Mouse (Mus musculus) R1 (cell line): ENCODE results near the gene Shb.

Source experiments
- DNase-seq: peaks from one replicate; pipeline ENCODE4 v3.0.0-alpha.2; 2018; ENCODE audit warnings: low read depth, low spot score

The Shb gene

DNA sequence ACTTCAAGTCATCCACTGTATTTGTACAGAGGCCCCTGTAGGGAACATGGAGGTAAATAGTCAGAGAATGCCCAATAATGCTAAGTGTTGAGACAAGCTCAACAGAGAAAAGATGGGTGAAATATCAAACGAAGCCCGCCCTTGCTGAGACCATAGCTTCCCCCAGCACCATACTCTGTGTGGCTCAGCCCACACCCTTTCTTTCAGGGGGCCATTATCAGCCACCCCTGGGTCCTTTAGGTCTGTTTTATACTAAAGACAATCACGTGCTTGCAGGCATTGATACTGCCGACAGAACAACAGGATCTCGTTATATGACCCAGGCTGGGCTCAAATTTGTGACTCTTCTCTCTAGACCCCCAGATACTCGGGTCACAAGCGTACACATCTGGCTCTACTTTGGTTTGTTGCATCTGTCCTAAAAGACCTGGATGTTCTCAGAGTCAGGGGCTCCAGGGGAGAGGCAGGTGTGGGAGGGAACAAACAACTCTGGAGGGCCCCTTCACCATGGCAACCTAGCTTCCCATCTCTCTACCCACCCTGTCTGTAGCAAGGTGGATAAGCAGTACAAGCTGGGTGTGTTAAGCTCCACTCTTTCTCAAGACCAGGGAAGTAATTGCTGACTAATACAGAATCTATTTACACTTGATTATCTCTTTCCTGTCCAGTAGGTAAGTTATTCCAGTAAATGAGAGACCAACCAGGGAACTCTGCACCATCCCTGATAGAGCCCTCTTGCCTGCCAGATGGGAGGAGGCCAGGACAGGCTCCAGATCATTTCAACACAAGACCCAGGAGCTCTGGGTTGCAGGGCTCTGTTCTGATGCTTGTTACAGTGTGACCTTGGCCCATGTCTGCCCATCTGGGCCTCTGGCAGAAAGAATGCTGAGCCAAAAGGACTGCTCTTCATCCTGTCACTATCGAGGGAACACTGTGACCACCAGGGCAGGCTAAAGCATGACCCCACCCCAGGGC is 48.7 kb downstream of the Shb start:
- DNase-seq, result no peak

DNA sequence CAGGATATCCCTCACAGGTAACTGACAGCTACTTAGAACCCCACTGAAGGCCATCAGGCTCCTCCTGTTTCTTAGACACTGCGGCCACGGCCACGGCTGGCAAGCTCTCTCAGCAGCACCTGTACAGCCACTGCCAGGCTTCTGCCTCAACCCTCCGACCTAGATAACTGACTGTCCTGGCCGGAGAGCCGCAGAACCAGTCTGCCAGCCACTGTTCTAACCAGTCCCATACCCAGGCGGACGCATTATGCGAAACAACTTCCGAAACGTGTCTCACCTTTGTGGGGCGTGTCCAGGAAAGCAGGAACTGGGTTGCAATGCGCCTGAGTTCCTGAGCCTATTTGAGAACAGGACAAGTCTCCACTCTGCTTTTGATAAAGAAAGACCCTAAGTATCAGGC is 50.0 kb downstream of the Shb start:
- DNase-seq, result no peak

DNA sequence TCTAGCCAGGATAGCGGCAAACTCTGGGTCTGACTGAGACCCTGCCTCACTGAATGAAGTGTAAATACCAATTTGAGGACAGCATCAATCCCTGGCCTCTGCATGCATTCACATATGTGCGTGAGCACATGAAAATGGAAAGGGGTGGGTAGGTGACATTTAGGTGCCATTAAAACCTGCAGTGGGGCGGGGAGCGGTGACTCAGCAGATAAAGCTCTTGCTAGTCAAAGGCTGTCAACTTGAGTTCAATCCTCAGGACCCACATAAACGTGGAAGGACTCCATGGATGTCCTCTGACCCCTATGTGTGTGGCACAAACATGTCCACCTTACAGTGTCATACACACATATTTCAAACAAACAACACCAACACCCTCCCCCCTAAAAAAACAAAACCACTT is 50.8 kb downstream of the Shb start:
- no peak for DNase-seq

DNA sequence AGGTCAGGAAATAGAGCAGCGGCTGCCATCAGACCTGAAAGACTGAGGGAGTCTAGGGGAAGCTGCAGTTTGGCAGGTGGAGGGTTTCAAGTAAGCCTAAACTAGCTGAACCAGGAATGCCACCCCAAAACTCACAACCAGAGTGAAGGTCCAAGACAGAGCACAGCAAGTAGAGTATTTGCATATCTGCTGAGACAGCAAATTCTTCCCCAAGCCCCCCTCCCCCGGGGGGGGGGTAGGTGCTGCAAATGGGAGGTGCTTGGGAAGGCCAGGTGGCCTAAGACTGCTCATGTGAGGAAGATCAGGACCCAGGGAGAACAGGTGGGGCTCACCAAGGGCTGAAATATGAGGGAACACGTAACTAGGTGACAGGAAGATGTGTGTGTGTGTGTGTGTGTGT is 51.7 kb downstream of the Shb start:
- no peak for DNase-seq

DNA sequence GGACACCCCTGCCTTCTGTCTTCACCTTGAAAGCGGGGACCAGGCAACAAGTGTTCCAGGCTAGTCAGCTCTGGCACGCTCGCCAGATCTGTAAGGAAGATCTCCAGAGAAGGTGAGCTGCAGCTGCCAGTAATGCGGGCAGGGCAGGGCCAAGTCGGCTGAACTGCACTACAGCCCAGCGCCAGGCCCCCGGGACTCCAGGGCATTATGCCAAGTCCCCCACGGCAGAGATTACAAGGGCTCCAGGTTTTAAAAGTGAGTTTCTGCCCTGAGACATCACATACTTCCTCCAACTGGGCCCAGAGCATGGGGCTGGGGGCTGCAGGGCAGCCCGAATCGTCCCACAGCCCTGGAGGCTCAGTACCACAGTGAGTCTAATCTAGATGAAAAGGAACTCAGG is 52.8 kb downstream of the Shb start:
- DNase-seq, result no peak

DNA sequence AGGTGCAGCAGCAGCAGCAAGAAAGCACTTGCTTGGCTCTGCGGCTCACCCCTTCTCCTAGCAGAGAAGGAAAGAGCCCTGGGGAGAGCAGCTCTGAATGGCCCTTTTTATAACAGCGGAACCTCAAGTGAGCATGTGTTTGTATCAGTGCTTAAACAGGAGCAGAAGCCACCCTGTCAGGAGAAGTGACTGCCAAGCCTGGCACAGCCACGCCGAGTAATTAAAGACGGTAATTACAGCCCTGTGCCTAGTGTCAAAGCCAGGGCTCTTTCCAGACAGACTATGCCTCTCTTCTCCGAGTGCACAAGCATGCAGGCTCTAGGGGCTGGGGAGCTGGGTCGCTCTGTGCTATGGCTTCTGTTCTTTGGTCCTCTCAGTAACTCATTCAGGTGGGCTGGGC is 54.1 kb downstream of the Shb start:
- no peak for DNase-seq

DNA sequence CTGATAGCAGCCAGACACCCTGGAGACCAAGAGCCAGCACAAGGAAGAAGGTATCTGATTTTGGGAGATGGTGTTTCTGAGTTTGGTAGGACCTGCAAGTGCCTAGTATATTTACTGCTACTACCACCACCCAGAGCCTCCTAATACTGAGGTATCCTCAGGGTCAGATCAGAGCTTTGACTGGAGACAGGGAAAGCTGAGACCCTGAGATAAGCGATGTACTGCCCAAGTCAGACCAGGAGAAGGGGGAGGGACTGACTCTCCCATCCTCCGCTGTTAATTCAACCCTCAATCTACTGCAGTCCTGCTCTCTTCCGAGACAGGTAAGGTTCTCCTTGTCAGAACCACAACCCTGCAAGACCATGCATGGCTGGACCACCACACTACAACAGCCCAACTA is 55.2 kb downstream of the Shb start:
- no peak for DNase-seq

DNA sequence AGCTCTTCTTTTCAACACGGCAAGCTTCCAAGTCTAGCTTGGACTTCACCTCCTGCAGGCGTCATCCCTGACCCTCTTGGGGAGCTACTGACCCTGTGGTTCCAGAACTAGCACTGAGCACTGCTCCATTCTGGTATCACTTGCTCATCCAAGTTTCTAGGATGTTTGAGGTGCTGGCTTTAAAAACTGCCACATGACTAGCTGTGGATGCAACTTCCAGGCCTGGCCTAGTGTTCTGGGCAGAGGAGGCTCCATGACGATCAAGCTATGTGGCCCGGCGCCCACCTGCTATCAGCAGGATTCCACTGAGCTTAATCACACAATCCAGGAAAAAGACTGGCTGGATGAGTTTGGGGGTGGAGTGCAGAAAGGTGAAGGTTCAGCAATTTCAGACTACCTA is 57.4 kb downstream of the Shb start:
- DNase-seq, result no peak

DNA sequence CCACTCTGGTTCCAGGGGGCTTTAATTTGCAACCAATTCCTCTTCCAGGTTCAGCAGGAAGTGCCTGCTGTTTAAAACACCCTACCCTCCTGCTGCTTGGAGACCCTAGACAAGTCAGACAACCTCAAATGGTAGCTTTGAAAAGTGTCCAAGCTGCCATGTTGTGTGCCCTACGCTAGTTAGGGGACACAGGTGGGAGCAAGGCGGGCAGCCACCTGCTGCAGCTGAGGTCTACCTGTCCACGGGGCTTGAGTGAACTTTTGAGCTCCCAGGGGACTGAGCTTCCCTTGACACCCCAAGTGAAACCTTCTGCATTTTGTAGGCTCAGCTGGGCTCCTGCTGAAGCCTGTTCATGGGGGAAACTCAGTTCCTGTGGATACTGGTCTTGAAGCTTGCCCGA is 58.1 kb downstream of the Shb start:
- DNase-seq, result no peak

DNA sequence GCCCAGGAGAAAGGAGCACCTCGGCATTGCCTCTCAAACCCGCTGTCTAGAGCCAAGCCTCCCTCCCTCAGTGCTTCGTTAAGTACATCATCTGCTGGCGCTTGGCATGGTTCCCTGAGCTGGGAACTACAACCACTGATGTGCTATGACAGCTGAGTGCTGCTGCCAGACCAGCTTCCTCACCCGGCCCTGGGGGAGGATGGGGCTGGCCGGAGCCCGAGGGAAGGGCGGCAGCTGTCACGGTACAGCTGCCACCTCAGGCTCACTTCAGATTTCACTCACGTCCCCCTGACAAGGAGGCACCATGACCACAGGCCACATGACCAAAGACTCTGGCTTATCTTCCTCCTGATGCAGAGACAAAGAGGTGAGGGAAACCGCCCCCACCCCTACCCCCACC is 59.1 kb downstream of the Shb start:
- DNase-seq, result no peak

DNA sequence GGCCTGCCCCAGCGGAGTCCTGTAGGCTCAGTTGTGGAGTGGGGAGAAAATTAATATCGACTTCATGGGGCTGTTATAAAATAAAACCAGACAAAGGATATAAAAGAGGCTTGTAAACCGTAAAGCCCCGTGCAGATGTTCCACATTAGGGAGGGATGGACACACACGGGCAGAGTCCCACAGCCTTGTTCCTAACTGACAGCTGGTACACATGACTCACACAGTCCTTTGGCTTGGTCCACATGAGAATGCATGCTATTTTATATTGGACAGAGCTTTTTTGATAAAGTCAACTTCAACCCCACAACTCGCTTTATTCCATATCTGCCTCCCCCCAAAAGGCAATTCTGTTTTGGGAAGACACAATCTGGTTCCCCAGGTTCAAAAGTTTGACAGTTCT is 59.6 kb downstream of the Shb start:
- no peak for DNase-seq

DNA sequence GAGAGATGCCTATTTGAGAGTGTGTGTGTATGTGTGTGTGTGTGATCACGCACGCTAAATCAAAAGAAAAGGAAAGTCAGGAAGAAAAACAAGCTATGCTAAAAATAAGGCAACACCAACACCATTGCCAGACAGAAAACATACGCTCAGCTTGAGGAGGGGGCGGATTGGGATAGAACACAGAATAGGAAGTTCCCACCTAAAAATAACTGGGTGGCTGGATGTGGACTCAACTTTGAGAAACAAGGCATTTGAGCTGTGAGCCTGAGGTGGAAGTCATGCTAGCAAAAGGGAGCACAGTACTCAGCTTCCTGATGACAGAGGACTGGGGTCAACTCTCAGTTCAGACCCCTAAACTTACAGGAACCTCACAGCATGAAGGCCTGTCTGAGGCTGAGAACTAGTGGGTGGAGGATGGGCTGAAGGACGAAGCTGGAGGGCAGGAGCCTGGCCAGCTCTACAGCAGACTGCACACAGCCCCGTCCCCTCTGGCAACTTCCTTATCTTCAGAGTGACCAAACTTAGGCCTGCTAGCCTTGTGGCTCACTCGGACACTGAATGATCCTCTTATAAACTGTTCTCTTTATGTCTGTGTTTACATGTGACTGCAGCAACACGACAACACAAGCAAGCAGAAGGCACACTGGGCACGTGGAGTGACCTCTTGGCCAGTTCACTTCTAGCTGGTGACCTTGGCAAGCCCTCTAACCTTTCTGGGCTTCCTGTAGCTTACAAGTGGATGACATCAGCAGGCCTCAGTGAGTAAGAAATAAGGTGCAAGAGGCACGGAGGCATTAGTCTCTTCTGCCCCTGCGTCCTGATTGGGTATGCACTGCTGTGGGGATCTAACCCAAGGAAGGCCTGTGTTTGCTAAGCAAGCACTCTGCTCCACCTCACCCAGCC is 60.4 kb downstream of the Shb start:
- DNase-seq, result no peak

DNA sequence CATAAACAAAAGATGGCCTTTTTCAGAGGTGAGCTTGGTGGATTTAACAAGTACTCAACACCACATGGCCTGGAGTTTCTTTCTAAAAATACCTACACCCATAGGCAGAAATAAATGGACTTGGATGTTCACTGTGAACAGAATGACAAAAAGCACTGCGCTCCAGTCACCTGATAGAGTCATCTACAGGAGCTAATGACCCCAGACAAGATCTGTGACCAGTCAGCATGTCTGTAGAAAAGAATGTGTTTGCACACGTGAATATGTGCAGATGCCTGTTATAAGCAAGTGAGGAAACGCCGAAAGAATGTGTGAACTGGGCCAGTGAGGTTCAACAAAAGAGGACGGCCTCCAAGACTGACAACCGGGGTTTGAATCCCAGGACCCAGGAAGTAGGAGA is 63.2 kb downstream of the Shb start:
- DNase-seq, result no peak

DNA sequence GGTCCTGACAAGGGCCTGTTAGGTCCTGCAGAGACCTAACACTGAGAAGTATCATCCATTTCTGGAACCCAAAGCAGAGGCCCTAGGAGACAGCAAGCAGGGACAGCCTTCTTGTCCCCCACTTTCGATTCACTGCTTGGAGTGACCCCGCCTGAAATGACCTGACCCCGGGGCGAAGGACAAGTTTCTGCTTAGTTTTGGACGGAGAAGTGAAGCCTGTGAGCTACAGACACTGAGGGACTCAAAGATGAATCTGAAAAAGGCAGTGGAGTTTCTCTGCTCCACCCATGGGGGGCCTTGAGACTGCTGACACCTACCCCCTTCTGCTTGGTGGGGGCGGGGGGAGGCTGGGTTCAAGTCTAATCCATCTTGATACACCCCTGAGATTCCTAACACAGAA is 63.8 kb downstream of the Shb start:
- no peak for DNase-seq

DNA sequence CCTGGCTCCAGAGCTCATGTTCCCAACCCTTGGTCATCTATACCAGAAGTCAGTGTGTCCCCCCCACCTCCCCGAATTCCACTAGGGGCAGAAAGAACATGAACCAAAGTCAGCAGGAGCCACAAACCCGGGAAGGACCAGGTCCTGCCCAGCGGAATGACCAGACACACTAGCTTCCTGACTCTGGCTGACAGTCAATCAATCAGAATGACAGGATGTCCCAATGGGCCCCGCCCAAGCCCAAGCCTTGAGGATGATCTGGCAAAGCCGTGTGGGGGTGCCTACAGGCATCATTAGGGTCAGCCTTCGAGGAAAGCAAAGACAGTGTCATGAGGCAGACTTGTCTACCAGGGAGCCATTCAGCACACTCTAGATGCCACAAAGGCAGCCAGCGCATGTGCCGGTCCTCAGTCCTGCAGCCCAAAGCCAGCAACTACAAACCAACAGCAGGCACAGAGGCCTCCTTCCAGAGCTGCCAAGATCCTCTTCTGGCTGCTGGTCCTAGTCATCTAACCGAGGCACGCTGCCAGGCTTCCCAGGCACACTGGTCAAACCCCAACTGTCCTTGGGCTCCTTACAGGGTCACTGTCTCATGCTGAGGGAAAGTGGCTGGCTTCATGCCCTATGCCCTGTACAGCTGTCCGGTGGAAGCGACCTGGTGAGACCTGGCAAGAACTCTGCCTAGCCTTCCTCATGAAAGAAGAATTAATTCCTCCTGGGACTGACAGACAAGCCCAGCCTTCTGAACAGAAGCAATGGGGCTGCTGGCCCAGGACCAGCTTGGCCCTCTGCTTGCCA is 65.0 kb downstream of the Shb start:
- no peak for DNase-seq

DNA sequence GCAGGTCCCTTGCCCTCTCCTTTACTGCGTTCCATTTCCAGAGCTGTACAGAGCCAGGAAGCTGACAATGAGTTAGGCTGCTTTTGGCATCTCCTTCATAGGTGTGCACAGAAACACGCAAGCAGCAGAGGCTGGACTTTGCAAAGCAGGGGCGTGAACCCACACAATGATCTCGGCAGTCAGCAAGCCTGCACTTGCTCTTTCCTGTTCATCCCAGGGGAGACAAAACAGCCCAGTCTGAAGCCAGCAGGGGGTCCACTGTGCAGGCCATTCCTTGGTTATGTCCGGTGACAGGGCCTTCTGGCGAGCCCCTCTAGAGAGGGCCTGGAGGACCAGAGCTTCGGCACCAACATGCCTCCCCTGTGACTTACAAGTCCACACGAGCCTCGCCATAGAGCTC is 67.3 kb downstream of the Shb start:
- peak; percentile 50 for DNase-seq

DNA sequence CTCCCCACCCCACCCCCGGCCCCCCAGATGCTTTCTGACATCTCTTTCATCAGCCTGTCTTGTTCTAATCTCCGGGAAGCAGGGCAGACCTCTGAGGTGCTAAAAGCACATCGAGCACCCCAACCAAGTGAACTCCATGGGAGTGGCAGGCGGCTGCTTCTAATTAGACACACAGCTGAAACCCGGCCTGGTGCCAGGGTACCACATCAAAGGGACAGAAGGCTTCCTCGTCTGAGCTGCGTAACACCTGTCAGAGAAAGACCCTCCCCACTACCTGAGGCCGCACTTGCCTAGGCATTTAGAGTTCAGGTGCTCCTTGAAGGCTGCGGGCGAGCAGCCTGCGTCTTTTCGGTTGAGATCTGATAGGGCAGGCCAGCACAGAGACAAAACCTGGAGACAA is 67.7 kb downstream of the Shb start:
- no peak for DNase-seq

DNA sequence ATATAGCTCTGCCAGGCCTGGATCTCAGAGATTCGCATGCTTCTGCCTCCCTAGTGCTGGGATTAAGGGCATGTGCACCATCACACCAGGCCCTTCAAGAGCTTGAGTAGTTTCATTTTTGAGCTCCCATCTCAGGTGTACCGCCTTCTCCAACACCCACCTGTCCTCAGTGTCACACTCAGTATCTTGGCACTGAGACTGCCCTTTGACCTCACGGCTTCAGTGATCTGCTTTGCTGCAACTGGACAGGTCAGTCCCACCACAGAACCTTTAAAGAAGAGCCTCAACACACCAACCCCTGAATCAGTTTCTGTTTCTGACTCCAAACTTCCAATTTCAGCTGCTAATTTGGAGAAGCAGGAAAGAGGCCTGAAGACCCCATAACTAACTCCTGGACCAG is 68.1 kb downstream of the Shb start:
- DNase-seq, result no peak

DNA sequence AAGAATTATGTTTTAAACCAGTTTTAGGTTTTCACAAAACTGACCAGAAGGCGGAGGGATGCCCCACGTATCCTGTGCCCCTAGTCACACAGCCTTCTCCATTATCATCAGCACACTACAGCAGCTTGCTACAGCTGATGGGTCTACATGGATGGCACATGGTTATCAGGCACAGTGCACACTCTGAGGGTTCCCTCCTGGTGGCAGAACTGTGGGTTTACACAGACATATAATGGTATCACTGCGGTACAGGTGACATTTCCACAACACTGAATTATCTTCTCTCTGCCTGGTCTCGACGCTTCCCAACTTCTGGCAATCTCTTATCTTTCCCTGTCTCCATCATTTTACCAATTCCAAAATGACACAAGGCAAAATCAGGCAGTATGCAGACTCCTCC is 69.6 kb downstream of the Shb start:
- DNase-seq, result no peak

DNA sequence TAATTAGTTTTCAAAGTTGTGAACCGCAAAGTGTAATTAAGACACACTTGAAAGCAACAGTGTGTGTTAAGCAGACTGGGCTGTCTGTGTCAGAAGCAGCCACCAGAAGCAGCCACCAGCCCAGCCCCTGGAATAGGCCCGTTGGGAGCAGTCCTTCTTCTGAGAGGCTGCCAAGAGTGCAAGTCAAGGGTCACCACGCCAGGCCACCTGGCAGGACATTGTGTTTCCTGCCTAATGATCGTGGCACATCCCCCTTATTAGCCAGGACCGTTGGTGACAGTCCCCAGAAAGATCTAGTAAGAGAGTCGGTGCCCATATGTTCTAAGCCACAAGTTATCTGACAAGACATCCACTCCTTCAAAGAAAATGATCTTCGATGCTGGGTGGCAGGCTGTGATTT is 70.6 kb downstream of the Shb start:
- DNase-seq, result no peak

DNA sequence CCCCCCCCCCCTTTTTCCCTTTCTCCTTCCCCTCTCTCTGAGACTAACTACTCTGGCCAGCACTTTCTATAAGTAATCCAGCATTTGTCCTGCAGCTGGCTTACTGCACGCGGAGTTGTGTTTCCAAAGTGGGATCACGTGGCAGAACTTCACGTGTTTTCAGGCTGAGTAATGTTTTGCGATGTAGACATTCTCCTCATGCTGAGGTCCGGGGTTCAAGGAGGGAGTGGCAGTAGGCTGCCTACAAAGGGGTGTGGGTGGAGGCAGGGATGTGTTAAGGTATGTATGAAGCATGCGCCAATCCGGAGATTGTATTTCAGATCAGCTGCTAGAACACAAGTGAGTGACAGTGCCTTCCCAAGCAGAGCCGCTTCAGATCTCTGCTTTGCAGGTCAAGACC is 72.9 kb downstream of the Shb start:
- DNase-seq, result peak; percentile 47

DNA sequence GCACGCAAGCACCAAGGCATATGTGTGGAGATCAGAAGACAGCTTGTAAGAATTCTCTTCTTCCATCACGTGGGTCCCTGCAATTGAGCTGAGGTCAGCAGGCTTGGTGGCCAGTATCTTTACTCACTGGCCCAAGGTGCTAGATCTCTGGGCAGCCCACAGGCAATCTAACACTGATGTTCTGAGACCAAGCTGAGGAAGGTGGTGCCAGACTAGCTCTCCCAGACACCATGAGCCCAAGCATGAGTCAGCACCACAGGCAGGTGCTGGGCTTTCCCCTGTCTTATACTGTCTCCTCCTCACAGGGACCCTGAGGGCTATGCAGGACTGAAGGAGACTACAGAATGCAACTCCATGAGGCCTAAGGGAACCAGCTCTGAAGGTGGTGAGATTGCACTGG is 74.7 kb downstream of the Shb start:
- DNase-seq, result no peak
